Mouse (Mus musculus) thymus, adult 2 months (tissue): ENCODE measurements around the gene Slc8a1. TPM values are rescaled to one million over a fixed set of nuclear protein-coding genes. Genes with fewer than 3 reads are reported as not detected.

ENCODE experiments used
- DNase-seq: peaks from one replicate; pipeline ENCODE4 v3.0.0; 2021
- H3K27ac ChIP-seq: fragments of 200-500 bp; 2 replicates; pipeline ENCODE4 v1.5.1; 2012; ENCODE audit warnings: low read length, control low read depth; ENCODE audit not compliant: control insufficient read depth, insufficient read depth
- H3K27me3 ChIP-seq: fragments of 200-500 bp; 2 replicates; pipeline ENCODE4 v1.6.1; 2012; ENCODE audit warnings: mild to moderate bottlenecking, low read length, moderate library complexity, mixed read lengths; ENCODE audit not compliant: control insufficient read depth, insufficient read depth
- H3K36me3 ChIP-seq: fragments of 200-500 bp; 2 replicates; pipeline ENCODE4 v1.6.1; 2012; ENCODE audit warnings: mild to moderate bottlenecking, low read length, moderate library complexity; ENCODE audit not compliant: control insufficient read depth, insufficient read depth
- H3K4me1 ChIP-seq: fragments of 200-500 bp; replicated peaks from 2 replicates; pipeline ENCODE4 v1.6.1; 2012; ENCODE audit warnings: low read length; ENCODE audit not compliant: control insufficient read depth, insufficient read depth
- H3K4me3 ChIP-seq: fragments of 200-500 bp; 2 replicates; pipeline ENCODE4 v1.5.1; 2012; ENCODE audit warnings: mild to moderate bottlenecking, low read length, control low read depth, moderate library complexity; ENCODE audit not compliant: control insufficient read depth, insufficient read depth
- CTCF ChIP-seq: fragments of 200-500 bp; IDR thresholded peaks from 2 replicates; pipeline ENCODE4 v1.5.1; 2012; ENCODE audit warnings: mild to moderate bottlenecking, control low read depth, low read length, moderate library complexity, borderline replicate concordance; ENCODE audit not compliant: control insufficient read depth, poor library complexity, insufficient read depth; ENCODE audit errors: extremely low read depth
- POLR2A ChIP-seq: fragments of 200-500 bp; IDR thresholded peaks from 2 replicates; pipeline ENCODE4 v1.6.1; 2012; ENCODE audit warnings: mild to moderate bottlenecking, low read length, control low read depth, moderate library complexity; ENCODE audit not compliant: control insufficient read depth, poor library complexity, insufficient read depth; ENCODE audit errors: extremely low read depth
- WGBS: fragments of 180-500 bp; shearing (Covaris S2); methylation state at CpG from one replicate; pipeline ENCODE4 v1.1.7; 2018; 5-methylcytosine and 5-hydroxymethylcytosine counted together
- polyA plus RNA-seq: library from polyadenylated mRNA; depleted of rRNA; stranded (reverse); fragments of >200 nt; gene quantifications from 2 replicates; pipeline ENCODE4 v1.2.3, GENCODE M21; 2012

Slc8a1 gene
- polyA plus RNA-seq, 1 experiment = 3.1 TPM

GRCm38 (mm10) chr17:81671245-81671644, 66.9 kb downstream of the Slc8a1 start:
- H3K4me3 ChIP-seq = no peak overlapping the region

GRCm38 (mm10) chr17:81669816-81670691, 68.1 kb downstream of the Slc8a1 start:
- WGBS = 2% methylated on average over 56 of the region's 84 CpGs
- Histone ChIP-seq H3K4me1 (peaks cover 8% of the 10 kb centered on the region; the same call in 1 of the 2 replicates), H3K27me3 (no peaks in the 10 kb centered on the region; the same call in 1 of the 2 replicates), H3K4me3 (peak overlapping the region; percentile 42), H3K27ac (no peak overlapping the region), H3K36me3 (no peaks in the 10 kb centered on the region)
- TF ChIP-seq CTCF = no peak
- no peak for TF ChIP-seq POLR2A
- peak; percentile 14 for DNase-seq

More at GRCm38 (mm10) chr17:81671245-81671644, 66.9 kb downstream of the Slc8a1 start:
- DNase-seq = no peak
- H3K27ac ChIP-seq = no peak overlapping the region
- H3K36me3 ChIP-seq = no peaks in the 10 kb centered on the region
- WGBS = 87% methylated on average over 5 of the region's 5 CpGs
- H3K27me3 ChIP-seq = no peaks in the 10 kb centered on the region; the same call in 1 of the 2 replicates
- H3K4me1 ChIP-seq = peaks cover 8% of the 10 kb centered on the region; the same call in 1 of the 2 replicates
- TF ChIP-seq CTCF (no peak), POLR2A (no peak)

GRCm38 (mm10) chr17:81669062-81669815, 68.9 kb downstream of the Slc8a1 start:
- H3K4me3 ChIP-seq = peak overlapping the region; percentile 42
- 1% methylated on average over 22 of the region's 22 CpGs for WGBS
- H3K27ac ChIP-seq = no peak overlapping the region
- H3K27me3 ChIP-seq = no peaks in the 10 kb centered on the region; the same call in 1 of the 2 replicates
- no peaks in the 10 kb centered on the region for H3K36me3 ChIP-seq
- DNase-seq = no peak
- H3K4me1 ChIP-seq = peaks cover 8% of the 10 kb centered on the region; the same call in 1 of the 2 replicates
- no peak for TF ChIP-seq POLR2A
- no peak for TF ChIP-seq CTCF

GRCm38 (mm10) chr17:81668466-81668865, 69.7 kb downstream of the Slc8a1 start:
- Histone ChIP-seq H3K4me1 (peaks cover 8% of the 10 kb centered on the region; the same call in 1 of the 2 replicates), H3K27me3 (no peaks in the 10 kb centered on the region; the same call in 1 of the 2 replicates), H3K36me3 (no peaks in the 10 kb centered on the region), H3K4me3 (no peak overlapping the region), H3K27ac (no peak overlapping the region)
- 20% methylated on average over 2 of the region's 2 CpGs for WGBS
- TF ChIP-seq CTCF = no peak
- TF ChIP-seq POLR2A = no peak
- no peak for DNase-seq

- H3K4me1 ChIP-seq = peaks cover 8% of the 10 kb centered on the region; the same call in 1 of the 2 replicates
- WGBS = 66% methylated on average over 2 of the region's 2 CpGs
- H3K36me3 ChIP-seq = no peaks in the 10 kb centered on the region
- no peak for DNase-seq
- TF ChIP-seq CTCF (no peak), POLR2A (no peak)
- no peak overlapping the region for H3K27ac ChIP-seq
- no peak overlapping the region for H3K4me3 ChIP-seq
- no peaks in the 10 kb centered on the region; the same call in 1 of the 2 replicates for H3K27me3 ChIP-seq
Observed at GRCm38 (mm10) chr17:81667935-81668334, 70.2 kb downstream of the Slc8a1 start.

GRCm38 (mm10) chr17:81666551-81666950, 71.6 kb downstream of the Slc8a1 start:
- TF ChIP-seq CTCF (no peak), POLR2A (no peak)
- Histone ChIP-seq H3K27ac (no peak overlapping the region), H3K27me3 (no peaks in the 10 kb centered on the region; the same call in 1 of the 2 replicates), H3K36me3 (no peaks in the 10 kb centered on the region), H3K4me1 (peaks cover 8% of the 10 kb centered on the region; the same call in 1 of the 2 replicates), H3K4me3 (no peak overlapping the region)
- DNase-seq = no peak
- 53% methylated on average over 2 of the region's 2 CpGs for WGBS
